Mouse (Mus musculus): Measurements from ENCODE around the gene Rnf151. TPM values are rescaled to one million over a fixed set of nuclear protein-coding genes. Genes with fewer than 3 reads are reported as not detected.
A peak's percentile ranks its signal among the peaks of the same experiment; 100 is the strongest.

The Rnf151 gene
- polyA plus RNA-seq, 1 experiment from 2014 or later, result 0.36 TPM

GRCm38 (mm10) chr17:24701251-24701650, 16.6 kb downstream of the Rnf151 start:
- H3K27me3 ChIP-seq (ENCODE audit: control insufficient read depth, insufficient read depth, low read length), result no peaks in the 10 kb centered on the region
- DNase-seq (ENCODE audit: low spot score), result no peak
- 92% methylated on average over 9 of the region's 9 CpGs for WGBS
- H3K9me3 ChIP-seq (ENCODE audit: control insufficient read depth, low read length), result no peaks in the 10 kb centered on the region
- peaks cover 9% of the 10 kb centered on the region; the same call in 1 of the 2 replicates for H3K36me3 ChIP-seq (ENCODE audit: control insufficient read depth, insufficient read depth, low read length)
- peaks cover 6% of the 10 kb centered on the region for H3K4me1 ChIP-seq (replicated peaks; ENCODE audit: control insufficient read depth, insufficient read depth, low read length)
- no peak overlapping the region for H3K9ac ChIP-seq (ENCODE audit: low read length)
- ATAC-seq (replicated peaks; ENCODE audit: low FRiP score), result no peak
- no peak overlapping the region for H3K4me3 ChIP-seq (ENCODE audit: low read depth, low read length)
- no peak overlapping the region for H3K4me2 ChIP-seq (ENCODE audit: low read depth, low read length, severe bottlenecking)
- H3K27ac ChIP-seq (ENCODE audit: low read depth, low read length), result no peak overlapping the region

GRCm38 (mm10) chr17:24699473-24699872, 18.4 kb downstream of the Rnf151 start:
- Histone ChIP-seq H3K4me3 (ENCODE audit: low read depth, low read length) (no peak overlapping the region), H3K27me3 (ENCODE audit: control insufficient read depth, insufficient read depth, low read length) (no peaks in the 10 kb centered on the region), H3K27ac (ENCODE audit: low read depth, low read length) (no peak overlapping the region), H3K36me3 (ENCODE audit: control insufficient read depth, insufficient read depth, low read length) (peaks cover 9% of the 10 kb centered on the region; the same call in 1 of the 2 replicates), H3K9ac (ENCODE audit: low read length) (no peak overlapping the region), H3K4me1 (replicated peaks; ENCODE audit: control insufficient read depth, insufficient read depth, low read length) (peaks cover 10% of the 10 kb centered on the region), H3K9me3 (ENCODE audit: control insufficient read depth, low read length) (no peaks in the 10 kb centered on the region), H3K4me2 (ENCODE audit: low read depth, low read length, severe bottlenecking) (no peak overlapping the region)
- ATAC-seq (replicated peaks; ENCODE audit: low FRiP score), result no peak
- 78% methylated on average over 2 of the region's 2 CpGs for WGBS
- DNase-seq (ENCODE audit: low spot score), result no peak

- H3K4me3 ChIP-seq (ENCODE audit: low read depth, low read length), result no peak overlapping the region
- ATAC-seq (replicated peaks; ENCODE audit: low FRiP score) (no peak), DNase-seq (ENCODE audit: low spot score) (peak; percentile 42)
- no peaks in the 10 kb centered on the region for H3K27me3 ChIP-seq (ENCODE audit: control insufficient read depth, insufficient read depth, low read length)
- H3K9me3 ChIP-seq (ENCODE audit: control insufficient read depth, low read length), result no peaks in the 10 kb centered on the region
- WGBS, result 71% methylated on average over 9 of the region's 9 CpGs
- H3K27ac ChIP-seq (ENCODE audit: low read depth, low read length), result no peak overlapping the region
- no peak overlapping the region for H3K4me2 ChIP-seq (ENCODE audit: low read depth, low read length, severe bottlenecking)
- no peak overlapping the region for H3K9ac ChIP-seq (ENCODE audit: low read length)
- peaks cover 10% of the 10 kb centered on the region for H3K4me1 ChIP-seq (replicated peaks; ENCODE audit: control insufficient read depth, insufficient read depth, low read length)
- peaks cover 9% of the 10 kb centered on the region; the same call in 1 of the 2 replicates for H3K36me3 ChIP-seq (ENCODE audit: control insufficient read depth, insufficient read depth, low read length)
These were observed 19.1 kb downstream of the Rnf151 start for GRCm38 (mm10) chr17:24698715-24699114.

GRCm38 (mm10) chr17:24697985-24698384, 19.9 kb downstream of the Rnf151 start:
- Histone ChIP-seq H3K9me3 (ENCODE audit: control insufficient read depth, low read length) (no peaks in the 10 kb centered on the region), H3K36me3 (ENCODE audit: control insufficient read depth, insufficient read depth, low read length) (peaks cover 9% of the 10 kb centered on the region; the same call in 1 of the 2 replicates), H3K4me3 (ENCODE audit: low read depth, low read length) (no peak overlapping the region), H3K4me1 (replicated peaks; ENCODE audit: control insufficient read depth, insufficient read depth, low read length) (peaks cover 10% of the 10 kb centered on the region), H3K27ac (ENCODE audit: low read depth, low read length) (no peak overlapping the region), H3K27me3 (ENCODE audit: control insufficient read depth, insufficient read depth, low read length) (no peaks in the 10 kb centered on the region), H3K9ac (ENCODE audit: low read length) (no peak overlapping the region), H3K4me2 (ENCODE audit: low read depth, low read length, severe bottlenecking) (no peak overlapping the region)
- DNase-seq (ENCODE audit: low spot score), result peak; percentile 41
- 15% methylated on average over 5 of the region's 5 CpGs for WGBS
- no peak for ATAC-seq (replicated peaks; ENCODE audit: low FRiP score)

- peak; percentile 95 for DNase-seq (ENCODE audit: low spot score)
- no peaks in the 10 kb centered on the region for H3K9me3 ChIP-seq (ENCODE audit: control insufficient read depth, low read length)
- peak; percentile 95 for ATAC-seq (replicated peaks; ENCODE audit: low FRiP score)
- H3K36me3 ChIP-seq (ENCODE audit: control insufficient read depth, insufficient read depth, low read length), result peaks cover 6% of the 10 kb centered on the region; the same call in 1 of the 2 replicates
- peak within 1 kb of the TSS; percentile 71 for H3K27ac ChIP-seq (ENCODE audit: low read depth, low read length)
- peak within 1 kb of the TSS; percentile 80 for H3K4me3 ChIP-seq (ENCODE audit: low read depth, low read length)
- 0 out of 2 replicates have a peak, but pooled peaks cover under 1% of the 10 kb centered on the region for H3K27me3 ChIP-seq (ENCODE audit: control insufficient read depth, insufficient read depth, low read length)
- under 1% methylated on average over 75 of the region's 76 CpGs for WGBS
- peaks cover 10% of the 10 kb centered on the region for H3K4me1 ChIP-seq (replicated peaks; ENCODE audit: control insufficient read depth, insufficient read depth, low read length)
- H3K9ac ChIP-seq (ENCODE audit: low read length), result peak within 1 kb of the TSS; percentile 94
- H3K4me2 ChIP-seq (ENCODE audit: low read depth, low read length, severe bottlenecking), result peak within 1 kb of the TSS; percentile 70
These were observed 21.7 kb downstream of the Rnf151 start, which contains the start of the genes Gfer and Noxo1 for GRCm38 (mm10) chr17:24696011-24696697. Gene Gfer, minus strand, starts transcription at chr17:24696156. Gene Noxo1, plus strand, starts transcription at chr17:24696234.

- peaks cover 6% of the 10 kb centered on the region; the same call in 1 of the 2 replicates for H3K27me3 ChIP-seq (ENCODE audit: control insufficient read depth, insufficient read depth, low read length)
- H3K27ac ChIP-seq (ENCODE audit: low read depth, low read length), result peak overlapping the region; percentile 71
- H3K4me1 ChIP-seq (replicated peaks; ENCODE audit: control insufficient read depth, insufficient read depth, low read length), result peaks cover 10% of the 10 kb centered on the region
- H3K9me3 ChIP-seq (ENCODE audit: control insufficient read depth, low read length), result no peaks in the 10 kb centered on the region
- H3K4me2 ChIP-seq (ENCODE audit: low read depth, low read length, severe bottlenecking), result peak overlapping the region; percentile 70
- H3K9ac ChIP-seq (ENCODE audit: low read length), result peak overlapping the region; percentile 94
- ATAC-seq (replicated peaks; ENCODE audit: low FRiP score) (peak; percentile 57), DNase-seq (ENCODE audit: low spot score) (no peak)
- H3K4me3 ChIP-seq (ENCODE audit: low read depth, low read length), result peak overlapping the region; percentile 80
- WGBS, result 6% methylated on average over 51 of the region's 51 CpGs
- peaks cover 3% of the 10 kb centered on the region; the same call in 1 of the 2 replicates for H3K36me3 ChIP-seq (ENCODE audit: control insufficient read depth, insufficient read depth, low read length)
These were observed 22.4 kb downstream of the Rnf151 start for GRCm38 (mm10) chr17:24695326-24696010.

- no peaks in the 10 kb centered on the region for H3K9me3 ChIP-seq (ENCODE audit: control insufficient read depth, low read length)
- peaks cover 28% of the 10 kb centered on the region for H3K27me3 ChIP-seq (ENCODE audit: control insufficient read depth, insufficient read depth, low read length)
- H3K4me3 ChIP-seq (ENCODE audit: low read depth, low read length), result no peak overlapping the region
- H3K4me2 ChIP-seq (ENCODE audit: low read depth, low read length, severe bottlenecking), result no peak overlapping the region
- no peak overlapping the region for H3K9ac ChIP-seq (ENCODE audit: low read length)
- H3K4me1 ChIP-seq (replicated peaks; ENCODE audit: control insufficient read depth, insufficient read depth, low read length), result peaks cover 12% of the 10 kb centered on the region; the same call in 1 of the 2 replicates
- ATAC-seq (replicated peaks; ENCODE audit: low FRiP score) (no peak), DNase-seq (ENCODE audit: low spot score) (peak; percentile 24)
- 93% methylated on average over 5 of the region's 5 CpGs for WGBS
- H3K36me3 ChIP-seq (ENCODE audit: control insufficient read depth, insufficient read depth, low read length), result no peaks in the 10 kb centered on the region
- no peak overlapping the region for H3K27ac ChIP-seq (ENCODE audit: low read depth, low read length)
These were observed 25.5 kb downstream of the Rnf151 start for GRCm38 (mm10) chr17:24692385-24692784.

- Histone ChIP-seq H3K9me3 (ENCODE audit: control insufficient read depth, low read length) (no peaks in the 10 kb centered on the region), H3K36me3 (ENCODE audit: control insufficient read depth, insufficient read depth, low read length) (no peaks in the 10 kb centered on the region), H3K4me3 (ENCODE audit: low read depth, low read length) (peak within 1 kb of the TSS; percentile 65), H3K4me1 (replicated peaks; ENCODE audit: control insufficient read depth, insufficient read depth, low read length) (0 out of 2 replicates have a peak, but pooled peaks cover 7% of the 10 kb centered on the region), H3K27ac (ENCODE audit: low read depth, low read length) (no peak within 1 kb of the TSS), H3K4me2 (ENCODE audit: low read depth, low read length, severe bottlenecking) (peak within 1 kb of the TSS; percentile 65), H3K9ac (ENCODE audit: low read length) (peak within 1 kb of the TSS; percentile 69), H3K27me3 (ENCODE audit: control insufficient read depth, insufficient read depth, low read length) (peaks cover 32% of the 10 kb centered on the region)
- WGBS, result 1% methylated on average over 51 of the region's 55 CpGs
- ATAC-seq (replicated peaks; ENCODE audit: low FRiP score), result peak; percentile 38; the same call in 1 of the 2 replicates
- peak; percentile 71 for DNase-seq (ENCODE audit: low spot score)
These were observed 28.4 kb downstream of the Rnf151 start, which contains the start of gene Syngr3 for GRCm38 (mm10) chr17:24689251-24690081. Gene Syngr3, minus strand, starts transcription at chr17:24689955.
